Mouse (Mus musculus) cerebellum, postnatal 14 days (tissue): ENCODE results near the gene Vmn1r196.
"Not testable (repeated sequence)": the region's sequence is repeated elsewhere in the genome, so short reads cannot be mapped to it uniquely, and the experiment has no call there.

Source experiments
- DNase-seq, 2 experiments: peaks; one replicate each; pipeline ENCODE4 v3.0.0; 2021; ENCODE audit warnings: mixed read lengths in 2 of 2

Vmn1r196 gene

GRCm38 (mm10) chr13:22289620-22290019 is at the start of gene Vmn1r196:
TSS of gene Vmn1r196 (plus strand) at chr13:22289920.
- DNase-seq, result no peak

- no peak for DNase-seq
Observed at GRCm38 (mm10) chr13:22243915-22244314, 45.8 kb upstream of the Vmn1r196 start, which contains the start of gene Vmn1r194. TSS of gene Vmn1r194 (plus strand) at chr13:22244215.

- not testable (repeated sequence) for DNase-seq
Observed at GRCm38 (mm10) chr13:22270222-22270621, 19.5 kb upstream of the Vmn1r196 start, which contains the start of gene Vmn1r195. TSS of gene Vmn1r195 (plus strand) at chr13:22270522.

GRCm38 (mm10) chr13:22271721-22272120 is 18.0 kb upstream of the Vmn1r196 start:
- no peak for DNase-seq

GRCm38 (mm10) chr13:22284578-22284977 is 5.1 kb upstream of the Vmn1r196 start:
- DNase-seq, result no peak

GRCm38 (mm10) chr13:22308075-22308474 is 18.4 kb downstream of the Vmn1r196 start:
- not testable (repeated sequence) for DNase-seq

GRCm38 (mm10) chr13:22315361-22315760 is 25.6 kb downstream of the Vmn1r196 start:
- DNase-seq, result no peak

- DNase-seq, result no peak
Observed at GRCm38 (mm10) chr13:22317366-22317765, 27.6 kb downstream of the Vmn1r196 start.

- no peak for DNase-seq
Observed at GRCm38 (mm10) chr13:22320091-22320490, 30.4 kb downstream of the Vmn1r196 start.

- no peak for DNase-seq
Observed at GRCm38 (mm10) chr13:22324289-22324688, 34.6 kb downstream of the Vmn1r196 start, which contains the start of gene Vmn1r197. TSS of gene Vmn1r197 (plus strand) at chr13:22324589.

GRCm38 (mm10) chr13:22333269-22333668 is 43.5 kb downstream of the Vmn1r196 start:
- DNase-seq, result no peak

- DNase-seq, result no peak
Observed at GRCm38 (mm10) chr13:22335565-22335964, 45.8 kb downstream of the Vmn1r196 start.
